Mouse (Mus musculus): ENCODE results near the gene Vmn1r81.

Vmn1r81 gene

GRCm38 (mm10) chr7:12268169-12268568 lies at the start of gene Vmn1r81:
Gene Vmn1r81 (minus strand): TSS chr7:12268269.
- no peak for DNase-seq

- no peak for DNase-seq
Measured at GRCm38 (mm10) chr7:12300130-12300529, 32.1 kb upstream of the Vmn1r81 start, which contains the start of gene Vmn1r82. Gene Vmn1r82 (plus strand): TSS chr7:12300430.

GRCm38 (mm10) chr7:12204141-12204540 lies 63.9 kb downstream of the Vmn1r81 start:
- DNase-seq, result no peak

Measured in spleen, adult 18-20 months (tissue).